Mouse (Mus musculus) left cerebral cortex, postnatal 14 days (tissue): ENCODE data around the gene Rrp1b. TPM values are rescaled to one million over a fixed set of nuclear protein-coding genes. Genes with fewer than 3 reads are reported as not detected.

Source experiments
- DNase-seq, 2 experiments: peaks; one replicate each; pipeline ENCODE4 v3.0.0; 2021 to 2022; ENCODE audit warnings: low spot score in 2 of 2, mixed read lengths in 1 of 2
- intact Hi-C: fragments of 180-260 bp; cut with DNase I; formaldehyde crosslinking; loops from one replicate; pipeline ENCODE4 v1.15.1; 2025
- long read RNA-seq, 2 experiments: library from polyadenylated mRNA; stranded (forward); transcript quantifications; one replicate each; pipeline ENCODE4 v2.0.0; 2021
- total RNA-seq, 2 experiments: library from RNA; stranded (reverse); gene quantifications; 2 replicates each; pipeline ENCODE4 v1.2.3; 2021

Rrp1b gene
- 10 to 100 TPM; 18.2 to 21.2 TPM for total RNA-seq
- long read RNA-seq, experiment 1, partial matches to known transcripts: 1 of 1 reads
- long read RNA-seq, experiment 1, other reads (novel, unspliced or antisense): 0 of 1 reads
- long read RNA-seq, experiment 2: 0 reads

- intact Hi-C loops: loop anchor here (5.0 to 10.0 kb wide), 2 partner anchors 171 to 249 kb away; partner anchors contain the start of gene Brd4
These were observed at the start of gene Rrp1b, which contains the start of gene Hsf2bp for GRCm38 (mm10) chr17:32035609-32036508. Gene Rrp1b (plus strand): TSS chr17:32036100. Gene Hsf2bp (minus strand): TSS chr17:32036349.

GRCm38 (mm10) chr17:31986915-31987314 lies 49.0 kb upstream of the Rrp1b start:
- DNase-seq: no peak
- intact Hi-C loops: no loop called here

More at GRCm38 (mm10) chr17:32035609-32036508, at the start of gene Rrp1b, which contains the start of gene Hsf2bp:
- peak; percentile 60 to 78 for DNase-seq

GRCm38 (mm10) chr17:31989035-31989434 lies 46.9 kb upstream of the Rrp1b start:
- intact Hi-C loops: no loop called here

GRCm38 (mm10) chr17:31992004-31992403 lies 43.9 kb upstream of the Rrp1b start:
- no peak for DNase-seq
- intact Hi-C loops: no loop called here

More at GRCm38 (mm10) chr17:31989035-31989434, 46.9 kb upstream of the Rrp1b start:
- no peak for DNase-seq

GRCm38 (mm10) chr17:31993354-31993753 lies 42.5 kb upstream of the Rrp1b start:
- DNase-seq: no peak
- intact Hi-C loops: no loop called here

- intact Hi-C loops: no loop called here
- no peak for DNase-seq
These were observed 41.8 kb upstream of the Rrp1b start for GRCm38 (mm10) chr17:31994132-31994531.

- intact Hi-C loops: no loop called here
These were observed 40.1 kb upstream of the Rrp1b start for GRCm38 (mm10) chr17:31995784-31996183.

GRCm38 (mm10) chr17:31996331-31996730 lies 39.6 kb upstream of the Rrp1b start:
- intact Hi-C loops: no loop called here
- DNase-seq: peak in 1 of 2 experiments; percentile 15

More at GRCm38 (mm10) chr17:31995784-31996183, 40.1 kb upstream of the Rrp1b start:
- DNase-seq: no peak

GRCm38 (mm10) chr17:31998351-31998750 lies 37.5 kb upstream of the Rrp1b start:
- DNase-seq: no peak
- intact Hi-C loops: no loop called here

- intact Hi-C loops: no loop called here
- DNase-seq: no peak
These were observed 32.6 kb upstream of the Rrp1b start for GRCm38 (mm10) chr17:32003251-32003650.

- no peak for DNase-seq
- intact Hi-C loops: no loop called here
These were observed 29.1 kb upstream of the Rrp1b start for GRCm38 (mm10) chr17:32006800-32007199.

GRCm38 (mm10) chr17:32011694-32012093 lies 24.2 kb upstream of the Rrp1b start:
- intact Hi-C loops: no loop called here
- DNase-seq: no peak

- DNase-seq: no peak
- intact Hi-C loops: no loop called here
These were observed 23.6 kb upstream of the Rrp1b start for GRCm38 (mm10) chr17:32012254-32012653.

- intact Hi-C loops: no loop called here
- DNase-seq: no peak
These were observed 22.2 kb upstream of the Rrp1b start for GRCm38 (mm10) chr17:32013659-32014058.

- no peak for DNase-seq
- intact Hi-C loops: no loop called here
These were observed 19.4 kb upstream of the Rrp1b start for GRCm38 (mm10) chr17:32016481-32016880.

- peak in 1 of 2 experiments; percentile 13 for DNase-seq
- intact Hi-C loops: no loop called here
These were observed 17.6 kb upstream of the Rrp1b start for GRCm38 (mm10) chr17:32018127-32018894.

- intact Hi-C loops: loop anchor here (5.0 kb wide), 1 partner anchor 165 kb away; the partner anchor contains the start of gene Sik1
- DNase-seq: no peak
These were observed 13.9 kb upstream of the Rrp1b start for GRCm38 (mm10) chr17:32021981-32022380.

- intact Hi-C loops: loop anchor here (5.0 kb wide), 1 partner anchor 165 kb away; the partner anchor contains the start of gene Sik1
- no peak for DNase-seq
These were observed 13.3 kb upstream of the Rrp1b start for GRCm38 (mm10) chr17:32022551-32022950.

GRCm38 (mm10) chr17:32023088-32023487 lies 12.8 kb upstream of the Rrp1b start:
- intact Hi-C loops: loop anchor here (1.0 to 5.0 kb wide), 2 partner anchors 146 to 166 kb away; partner anchors contain the start of gene Sik1

More at GRCm38 (mm10) chr17:32023088-32023487, 12.8 kb upstream of the Rrp1b start:
- DNase-seq: peak; percentile 78 to 92
